Mouse (Mus musculus) neural tube, embryonic 13.5 days (tissue): ENCODE data around the gene Acadm. TPM values are rescaled to one million over a fixed set of nuclear protein-coding genes. Genes with fewer than 3 reads are reported as not detected.

Experiments used
- ATAC-seq: fragments of 200-750 bp; cut with Nextera tagmentation; 2 replicates; pipeline ENCODE4 v1.8.0; 2017; ENCODE audit warnings: low read depth, mild to moderate bottlenecking, moderate TSS enrichment, moderate library complexity
- H3K27ac ChIP-seq: fragments of 300-500 bp; sonication (generic); replicated peaks from 2 replicates; pipeline ENCODE4 v1.5.1; 2015; ENCODE audit warnings: moderate library complexity, mild to moderate bottlenecking, inconsistent platforms
- H3K27me3 ChIP-seq: fragments of 300-500 bp; sonication (generic); 2 replicates; pipeline ENCODE4 v1.6.1; 2015; ENCODE audit warnings: mild to moderate bottlenecking, inconsistent platforms
- H3K36me3 ChIP-seq: fragments of 300-500 bp; sonication (generic); 2 replicates; pipeline ENCODE4 v1.6.1; 2015; ENCODE audit warnings: mild to moderate bottlenecking, inconsistent platforms
- H3K4me1 ChIP-seq: fragments of 300-500 bp; sonication (generic); replicated peaks from 2 replicates; pipeline ENCODE4 v1.6.1; 2015; ENCODE audit warnings: inconsistent platforms
- H3K4me2 ChIP-seq: fragments of 300-500 bp; sonication (generic); 2 replicates; pipeline ENCODE4 v1.6.1; 2015; ENCODE audit warnings: inconsistent platforms, mild to moderate bottlenecking, moderate library complexity
- H3K4me3 ChIP-seq: fragments of 300-500 bp; sonication (generic); 2 replicates; pipeline ENCODE4 v1.5.1; 2015; ENCODE audit warnings: mild to moderate bottlenecking, inconsistent platforms
- H3K9ac ChIP-seq: fragments of 300-500 bp; sonication (generic); 2 replicates; pipeline ENCODE4 v1.6.1; 2015; ENCODE audit warnings: moderate library complexity, mild to moderate bottlenecking, inconsistent platforms
- H3K9me3 ChIP-seq: fragments of 300-500 bp; sonication (generic); 2 replicates; pipeline ENCODE4 v1.6.1; 2016; ENCODE audit warnings: inconsistent platforms
- WGBS: fragments of 180-500 bp; shearing (Covaris S2); methylation state at CpG from one replicate; pipeline ENCODE4 v1.1.7; 2015; 5-methylcytosine and 5-hydroxymethylcytosine counted together
- polyA plus RNA-seq: library from polyadenylated mRNA; unstranded; fragments of >200 nt; fragmentation: Nextera tagmentation; extraction: Ambion mirVana; gene quantifications from 2 replicates; pipeline ENCODE4 v1.2.1, GENCODE M21; 2015

Acadm gene
- polyA plus RNA-seq, 1 experiment from 2014 or later = 63.4 TPM

DNA sequence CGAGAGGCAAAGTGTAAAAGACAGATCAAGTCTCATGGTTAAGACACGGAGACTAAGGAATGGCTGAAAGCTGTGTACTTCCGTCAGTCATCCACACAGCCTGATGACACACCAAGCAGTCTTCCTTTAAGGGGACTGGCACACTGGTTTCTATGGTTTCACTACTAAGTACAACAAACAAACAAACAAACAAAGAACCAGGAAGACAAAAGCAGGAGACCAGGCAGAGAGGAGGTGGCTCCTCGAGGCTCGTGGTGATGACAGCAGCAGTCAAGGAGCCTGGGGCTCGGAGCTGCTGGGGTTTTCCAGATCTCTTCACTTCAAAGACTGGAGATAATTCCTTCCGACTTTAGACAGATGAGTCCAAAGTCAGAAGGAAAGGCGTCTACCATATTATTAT lies 4.4 kb downstream of the Acadm start:
- no peak for ATAC-seq
- H3K9ac ChIP-seq = no peak overlapping the region
- H3K36me3 ChIP-seq = peaks cover 23% of the 10 kb centered on the region

DNA sequence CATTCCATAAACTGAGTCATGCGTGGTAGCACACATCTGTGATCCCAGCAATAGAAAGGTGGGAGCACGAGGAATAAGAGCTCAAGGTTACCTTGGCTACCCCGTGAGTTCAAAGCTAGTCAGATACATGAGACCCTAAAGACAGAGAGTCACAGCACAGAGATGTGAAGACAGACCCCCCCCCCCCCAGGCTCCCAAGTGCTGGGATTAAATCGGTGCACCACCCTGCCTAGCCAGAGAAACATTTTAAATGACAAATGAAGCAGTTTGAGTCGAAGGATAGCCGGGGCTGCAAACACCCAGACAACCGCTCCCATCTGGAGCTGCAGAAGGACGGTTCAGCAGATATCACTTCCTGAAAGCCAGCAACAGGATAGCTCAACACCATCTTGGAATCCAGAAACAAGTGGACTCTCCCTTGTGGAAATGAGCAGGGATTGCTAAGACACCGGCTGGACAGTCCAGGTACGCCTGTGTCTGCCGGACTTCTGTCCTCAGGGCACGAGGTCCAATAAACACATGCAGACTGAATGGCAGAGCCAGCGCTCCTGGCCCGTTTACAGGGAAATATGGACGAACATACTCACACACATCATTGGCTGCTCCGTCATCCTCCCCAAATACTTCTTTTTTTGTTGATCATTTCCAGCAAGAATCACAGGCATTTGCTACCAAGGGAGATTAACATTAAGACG lies 7.2 kb downstream of the Acadm start:
- 94% methylated on average over 17 of the region's 17 CpGs for WGBS
- Histone ChIP-seq H3K4me1 (no peaks in the 10 kb centered on the region), H3K36me3 (peaks cover 44% of the 10 kb centered on the region), H3K9me3 (no peaks in the 10 kb centered on the region), H3K27ac (no peak overlapping the region), H3K27me3 (no peaks in the 10 kb centered on the region), H3K9ac (no peak overlapping the region), H3K4me2 (no peak overlapping the region), H3K4me3 (no peak overlapping the region)
- no peak for ATAC-seq

More for the DNA sequence above, 4.4 kb downstream of the Acadm start:
- no peaks in the 10 kb centered on the region for H3K27me3 ChIP-seq
- no peak overlapping the region for H3K27ac ChIP-seq
- H3K4me1 ChIP-seq = peaks cover 17% of the 10 kb centered on the region; the same call in 1 of the 2 replicates
- no peak overlapping the region for H3K4me2 ChIP-seq
- no peak overlapping the region for H3K4me3 ChIP-seq
- 88% methylated on average over 8 of the region's 8 CpGs for WGBS
- no peaks in the 10 kb centered on the region for H3K9me3 ChIP-seq

DNA sequence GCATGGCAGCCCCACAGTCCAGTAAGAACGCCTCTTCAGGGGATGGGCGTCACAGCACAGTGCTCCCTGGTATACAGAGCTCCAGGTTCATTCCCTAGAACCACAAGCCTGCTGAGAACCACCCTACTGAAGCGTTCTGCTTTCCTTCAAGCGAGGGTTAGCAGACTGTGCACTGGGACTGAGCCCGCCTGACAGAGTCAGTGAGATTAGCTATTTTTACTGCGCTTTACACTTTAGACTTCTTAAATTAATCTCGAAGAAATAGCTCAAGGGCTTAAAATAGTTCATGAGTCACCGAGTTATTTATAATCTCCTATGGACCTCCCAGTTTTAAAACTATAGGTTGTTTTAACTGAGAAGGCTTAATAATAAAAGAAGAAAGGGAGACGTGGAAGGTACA lies 8.6 kb downstream of the Acadm start:
- WGBS = 94% methylated on average over 9 of the region's 9 CpGs
- H3K36me3 ChIP-seq = peaks cover 51% of the 10 kb centered on the region
- no peaks in the 10 kb centered on the region for H3K27me3 ChIP-seq
- no peak overlapping the region for H3K9ac ChIP-seq
- no peaks in the 10 kb centered on the region for H3K9me3 ChIP-seq
- no peak overlapping the region for H3K4me2 ChIP-seq
- H3K4me1 ChIP-seq = no peaks in the 10 kb centered on the region
- H3K27ac ChIP-seq = no peak overlapping the region
- H3K4me3 ChIP-seq = no peak overlapping the region
- ATAC-seq = no peak

- no peak overlapping the region for H3K4me2 ChIP-seq
- H3K27me3 ChIP-seq = no peaks in the 10 kb centered on the region
- H3K27ac ChIP-seq = no peak overlapping the region
- H3K36me3 ChIP-seq = peaks cover 63% of the 10 kb centered on the region
- no peak overlapping the region for H3K9ac ChIP-seq
- ATAC-seq = no peak
- no peaks in the 10 kb centered on the region for H3K9me3 ChIP-seq
- H3K4me1 ChIP-seq = no peaks in the 10 kb centered on the region
- 93% methylated on average over 5 of the region's 5 CpGs for WGBS
- H3K4me3 ChIP-seq = no peak overlapping the region
Observed at GRCm38 (mm10) chr3:153932461-153932860, 12.0 kb downstream of the Acadm start.

- Histone ChIP-seq H3K9ac (no peak overlapping the region), H3K36me3 (peaks cover 61% of the 10 kb centered on the region), H3K4me3 (no peak overlapping the region), H3K4me1 (no peaks in the 10 kb centered on the region), H3K4me2 (no peak overlapping the region), H3K27ac (no peak overlapping the region), H3K27me3 (no peaks in the 10 kb centered on the region), H3K9me3 (no peaks in the 10 kb centered on the region)
- no peak for ATAC-seq
- 96% methylated on average over 11 of the region's 11 CpGs for WGBS
Observed at GRCm38 (mm10) chr3:153929526-153929925, 14.9 kb downstream of the Acadm start.

DNA sequence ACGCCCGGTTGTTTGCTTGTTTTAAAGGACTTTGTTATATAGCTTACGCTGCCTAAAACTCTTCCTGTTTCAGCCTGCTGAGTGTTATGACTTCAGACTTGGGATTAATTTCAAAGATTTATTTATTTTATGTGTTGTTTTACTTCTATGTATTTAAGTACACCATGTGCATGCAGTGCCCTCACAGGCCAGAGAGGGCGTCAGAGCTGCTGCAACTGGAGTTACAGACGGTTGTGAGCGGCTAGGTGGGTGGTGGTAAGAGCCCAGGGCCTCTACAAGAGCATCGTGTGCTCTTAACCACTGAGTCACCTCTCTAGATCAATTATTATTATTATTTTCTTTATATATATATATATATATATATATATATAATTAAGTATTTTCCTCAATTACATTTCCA lies 18.1 kb downstream of the Acadm start:
- Histone ChIP-seq H3K27me3 (no peaks in the 10 kb centered on the region), H3K27ac (no peak overlapping the region), H3K4me1 (no peaks in the 10 kb centered on the region), H3K9ac (no peak overlapping the region), H3K36me3 (peaks cover 50% of the 10 kb centered on the region), H3K4me2 (no peak overlapping the region), H3K4me3 (no peak overlapping the region), H3K9me3 (no peaks in the 10 kb centered on the region)
- no peak for ATAC-seq
- WGBS = 92% methylated on average over 7 of the region's 7 CpGs

DNA sequence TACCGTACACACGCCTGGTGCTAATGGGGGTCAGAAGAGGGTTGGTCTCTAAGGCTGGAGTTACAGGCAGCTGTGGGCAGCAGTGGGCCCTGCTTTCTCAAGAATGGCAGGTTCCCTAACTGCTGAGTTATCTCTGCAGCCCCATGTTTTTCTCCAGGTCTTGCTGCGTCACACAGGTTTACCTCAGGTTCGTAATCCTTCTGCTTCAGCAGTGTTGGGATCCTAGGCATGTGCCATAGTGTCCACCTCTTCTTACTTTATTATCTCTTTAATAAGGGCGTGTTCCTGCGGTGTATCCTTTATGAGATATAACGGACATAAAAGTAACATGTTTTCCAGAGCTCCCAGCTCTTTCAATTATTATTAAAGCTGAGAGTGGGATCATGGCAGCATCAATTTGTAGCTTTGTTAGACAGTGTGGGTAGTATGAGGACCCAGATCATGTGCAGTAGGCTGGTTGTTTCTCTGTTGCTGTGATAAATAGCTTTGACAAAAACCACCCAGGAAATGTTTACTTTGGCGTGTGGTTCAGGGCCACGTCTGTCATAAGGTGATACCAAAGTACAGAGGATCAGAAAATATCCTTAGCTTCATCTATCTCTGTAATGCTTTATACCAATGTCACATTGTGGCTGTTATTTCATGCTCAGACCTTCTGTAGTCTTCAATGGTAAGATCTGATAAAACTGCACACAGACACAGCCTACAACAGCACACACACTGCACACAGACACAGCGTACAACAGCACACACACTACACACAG lies 23.1 kb downstream of the Acadm start:
- no peak for ATAC-seq
- Histone ChIP-seq H3K9me3 (no peaks in the 10 kb centered on the region), H3K4me1 (no peaks in the 10 kb centered on the region), H3K27me3 (no peaks in the 10 kb centered on the region), H3K4me3 (no peak overlapping the region), H3K4me2 (no peak overlapping the region), H3K36me3 (peaks cover 25% of the 10 kb centered on the region), H3K27ac (no peak overlapping the region), H3K9ac (no peak overlapping the region)
- 98% methylated on average over 10 of the region's 10 CpGs for WGBS

DNA sequence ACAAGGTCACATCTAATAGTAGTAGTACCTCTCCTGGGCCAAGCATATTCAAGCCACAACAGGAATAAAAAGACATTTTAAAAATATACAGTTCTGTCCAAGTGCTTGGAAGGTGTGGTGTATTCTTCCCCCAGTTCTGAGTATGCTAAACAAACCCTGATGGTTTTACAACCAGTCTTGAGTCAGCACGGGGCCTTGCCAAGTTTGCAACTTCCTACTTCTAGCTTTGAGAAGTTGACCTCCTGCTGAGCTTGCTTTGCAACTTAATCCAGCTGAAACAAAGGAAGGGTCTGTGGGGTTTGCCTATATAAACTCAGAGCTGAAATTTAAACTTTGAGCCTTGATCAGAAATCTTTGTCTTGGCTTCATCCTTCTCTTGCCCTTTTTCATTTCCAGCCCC lies 27.2 kb downstream of the Acadm start:
- no peak overlapping the region for H3K4me3 ChIP-seq
- H3K4me2 ChIP-seq = no peak overlapping the region
- 0% methylated on average over 1 of the region's 1 CpGs for WGBS
- H3K4me1 ChIP-seq = peaks cover 8% of the 10 kb centered on the region
- no peak for ATAC-seq
- no peaks in the 10 kb centered on the region for H3K9me3 ChIP-seq
- H3K9ac ChIP-seq = no peak overlapping the region
- no peak overlapping the region for H3K27ac ChIP-seq
- peaks cover 4% of the 10 kb centered on the region; the same call in 1 of the 2 replicates for H3K36me3 ChIP-seq
- no peaks in the 10 kb centered on the region for H3K27me3 ChIP-seq

DNA sequence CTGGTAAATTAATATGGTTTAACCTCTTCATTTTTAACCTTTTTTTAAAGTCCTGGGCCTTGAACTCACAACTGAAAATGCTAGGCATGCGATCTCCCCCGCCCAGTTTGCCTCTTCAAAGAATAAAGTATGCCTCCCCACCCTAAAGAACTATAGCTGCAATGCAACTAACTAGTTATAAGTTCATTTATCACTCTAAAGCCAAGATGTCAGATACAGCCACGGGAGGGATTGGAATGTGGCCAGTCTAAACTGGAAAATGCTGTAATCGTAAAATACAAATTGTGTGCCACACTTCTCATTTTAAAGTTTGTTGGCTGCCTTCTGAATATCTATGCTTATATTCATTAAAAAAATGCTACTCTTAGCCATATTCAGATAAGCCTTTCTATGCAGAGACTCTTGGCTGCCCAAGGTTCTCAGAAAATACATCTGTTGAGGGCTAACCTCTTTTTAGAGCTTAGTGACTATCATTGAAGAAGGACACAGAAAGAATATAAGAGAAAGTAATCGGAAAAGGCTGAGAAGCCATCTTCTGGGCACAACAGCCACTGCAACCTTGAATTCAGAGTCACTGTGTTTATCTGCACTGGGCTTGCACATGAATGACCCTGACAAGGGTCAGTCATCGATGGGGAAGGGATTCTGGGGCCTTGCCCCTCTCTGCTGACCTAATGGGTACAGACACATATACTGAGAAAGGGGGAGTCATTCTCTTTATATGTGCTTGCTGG lies 30.8 kb downstream of the Acadm start:
- H3K27ac ChIP-seq = peak overlapping the region; percentile 95
- peak overlapping the region; percentile 84 for H3K4me3 ChIP-seq
- WGBS = 47% methylated on average over 6 of the region's 6 CpGs
- H3K36me3 ChIP-seq = peaks cover 23% of the 10 kb centered on the region
- peak overlapping the region; percentile 93 for H3K9ac ChIP-seq
- H3K4me2 ChIP-seq = peak overlapping the region; percentile 88
- ATAC-seq = no peak
- H3K4me1 ChIP-seq = peaks cover 43% of the 10 kb centered on the region
- H3K27me3 ChIP-seq = no peaks in the 10 kb centered on the region
- H3K9me3 ChIP-seq = no peaks in the 10 kb centered on the region

GRCm38 (mm10) chr3:153912546-153913509 lies 31.6 kb downstream of the Acadm start, which contains the start of gene Rabggtb:
Gene Rabggtb, minus strand, starts transcription at chr3:153913009.
- Histone ChIP-seq H3K9me3 (no peaks in the 10 kb centered on the region), H3K4me1 (peaks cover 51% of the 10 kb centered on the region), H3K27ac (peak within 1 kb of the TSS; percentile 95), H3K4me3 (peak within 1 kb of the TSS; percentile 84), H3K4me2 (peak within 1 kb of the TSS; percentile 88), H3K27me3 (no peaks in the 10 kb centered on the region), H3K9ac (peak within 1 kb of the TSS; percentile 93), H3K36me3 (peaks cover 31% of the 10 kb centered on the region)
- WGBS = 1% methylated on average over 63 of the region's 65 CpGs
- peak; percentile 97 for ATAC-seq

DNA sequence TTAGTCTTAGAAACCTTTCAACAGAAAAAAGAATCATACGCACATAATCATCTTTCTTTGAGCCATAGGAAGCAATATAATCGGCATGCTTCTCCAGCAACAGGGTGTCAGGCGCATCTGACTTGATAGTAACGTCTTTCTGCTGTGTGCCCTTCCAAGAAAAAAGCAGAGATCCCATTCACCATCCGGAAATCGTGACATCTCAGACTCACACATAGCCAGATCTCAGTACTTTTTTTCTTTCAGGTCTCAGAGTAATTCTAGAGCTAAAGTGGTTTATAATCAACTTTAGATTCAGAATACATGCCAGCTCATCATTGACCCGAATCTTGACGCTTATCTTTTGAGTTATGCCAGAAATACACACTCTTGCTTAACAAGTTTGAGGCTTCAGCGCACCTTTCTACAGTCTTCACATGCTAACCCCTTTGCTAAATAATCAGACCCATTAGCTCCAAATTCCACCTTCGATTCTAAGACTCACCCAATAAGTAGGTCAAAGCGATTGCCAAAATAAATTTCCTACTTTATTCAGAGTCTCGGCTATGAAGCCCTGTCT lies 32.5 kb downstream of the Acadm start:
- no peak for ATAC-seq
- H3K4me3 ChIP-seq = peak overlapping the region; percentile 84
- H3K27me3 ChIP-seq = no peaks in the 10 kb centered on the region
- peak overlapping the region; percentile 93 for H3K9ac ChIP-seq
- peak overlapping the region; percentile 95 for H3K27ac ChIP-seq
- 3% methylated on average over 12 of the region's 12 CpGs for WGBS
- H3K4me2 ChIP-seq = peak overlapping the region; percentile 88
- no peaks in the 10 kb centered on the region for H3K9me3 ChIP-seq
- peaks cover 54% of the 10 kb centered on the region for H3K4me1 ChIP-seq
- peaks cover 39% of the 10 kb centered on the region for H3K36me3 ChIP-seq
